Mouse (Mus musculus): ENCODE measurements around the gene Cyp17a1. TPM values are rescaled to one million over a fixed set of nuclear protein-coding genes. Genes with fewer than 3 reads are reported as not detected.

Cyp17a1 gene
- polyA plus RNA-seq, 1 experiment: 0.26 TPM

GRCm38 (mm10) chr19:46644793-46645602, 28.0 kb downstream of the Cyp17a1 start:
- Histone ChIP-seq H3K27me3 (ENCODE audit: control insufficient read depth, insufficient read depth, low read length) (no peaks in the 10 kb centered on the region), H3K4me1 (replicated peaks; ENCODE audit: control insufficient read depth, insufficient read depth, low read length) (peaks cover 53% of the 10 kb centered on the region), H3K36me3 (ENCODE audit: control insufficient read depth, insufficient read depth, low read length) (peaks cover 12% of the 10 kb centered on the region), H3K27ac (ENCODE audit: control insufficient read depth, insufficient read depth, low read length) (peak overlapping the region; percentile 26; the same call in 1 of the 2 replicates), H3K4me3 (ENCODE audit: control insufficient read depth, insufficient read depth, low read length) (no peak overlapping the region)
- TF ChIP-seq CTCF (IDR thresholded peaks at IDR 0.05; ENCODE audit: borderline replicate concordance, control insufficient read depth, extremely low read depth, insufficient read depth, low read length, poor library complexity): no peak
- no peak for TF ChIP-seq POLR2A (IDR thresholded peaks at IDR 0.05; ENCODE audit: control insufficient read depth, extremely low read depth, insufficient read depth, low read length, poor library complexity)
- 88% methylated on average over 12 of the region's 12 CpGs for WGBS
- no peak for DNase-seq

DNA sequence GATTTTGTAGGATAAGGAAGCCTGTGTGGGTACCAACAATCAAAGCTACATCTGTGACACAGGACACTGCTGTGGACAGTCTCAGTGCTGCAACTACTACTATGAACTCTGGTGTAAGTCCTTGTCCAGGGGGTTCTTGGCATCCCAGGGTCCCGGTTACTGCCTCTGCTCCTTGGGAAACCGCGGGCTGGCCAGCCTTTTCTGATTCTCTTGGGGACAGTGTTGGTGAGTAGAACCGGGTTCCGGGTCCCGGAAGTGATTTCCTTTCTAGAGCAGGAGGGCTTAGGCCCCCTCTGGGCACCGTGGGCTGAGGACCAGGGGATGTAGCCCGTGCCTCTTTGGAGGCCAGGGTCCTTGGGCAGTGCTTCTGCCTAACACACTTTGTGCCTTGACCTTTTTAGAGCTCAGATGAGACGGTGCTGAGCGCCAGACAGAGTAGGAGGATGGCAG, 28.6 kb downstream of the Cyp17a1 start:
- no peaks in the 10 kb centered on the region for H3K27me3 ChIP-seq (ENCODE audit: control insufficient read depth, insufficient read depth, low read length)
- no peak overlapping the region for H3K4me3 ChIP-seq (ENCODE audit: control insufficient read depth, insufficient read depth, low read length)
- TF ChIP-seq POLR2A (IDR thresholded peaks at IDR 0.05; ENCODE audit: control insufficient read depth, extremely low read depth, insufficient read depth, low read length, poor library complexity) (no peak), CTCF (IDR thresholded peaks at IDR 0.05; ENCODE audit: borderline replicate concordance, control insufficient read depth, extremely low read depth, insufficient read depth, low read length, poor library complexity) (no peak)
- peaks cover 12% of the 10 kb centered on the region for H3K36me3 ChIP-seq (ENCODE audit: control insufficient read depth, insufficient read depth, low read length)
- no peak overlapping the region for H3K27ac ChIP-seq (ENCODE audit: control insufficient read depth, insufficient read depth, low read length)
- no peak for DNase-seq
- peaks cover 54% of the 10 kb centered on the region for H3K4me1 ChIP-seq (replicated peaks; ENCODE audit: control insufficient read depth, insufficient read depth, low read length)
- WGBS: 92% methylated on average over 10 of the region's 10 CpGs

DNA sequence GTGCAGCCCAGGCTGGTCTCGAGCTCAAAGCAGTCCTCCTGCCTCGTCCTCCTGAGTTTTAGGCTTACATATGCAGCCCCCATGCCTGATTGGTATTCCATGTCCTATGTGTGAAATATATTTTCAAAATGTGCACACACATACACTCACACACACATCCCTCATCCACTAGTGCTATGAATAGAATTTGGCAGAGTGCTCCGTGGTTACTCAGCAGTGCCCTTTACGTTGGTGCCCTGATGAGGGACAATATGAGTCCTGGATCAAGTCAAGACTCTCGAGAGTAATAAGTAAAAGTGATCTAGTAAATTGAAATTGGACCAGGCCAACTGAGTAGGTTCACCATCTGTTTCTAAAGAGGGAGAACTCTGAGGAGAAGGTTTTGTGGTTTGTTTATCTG, 29.7 kb downstream of the Cyp17a1 start:
- H3K4me1 ChIP-seq (replicated peaks; ENCODE audit: control insufficient read depth, insufficient read depth, low read length): peaks cover 53% of the 10 kb centered on the region
- no peak overlapping the region for H3K4me3 ChIP-seq (ENCODE audit: control insufficient read depth, insufficient read depth, low read length)
- H3K36me3 ChIP-seq (ENCODE audit: control insufficient read depth, insufficient read depth, low read length): peaks cover 12% of the 10 kb centered on the region
- no peak overlapping the region for H3K27ac ChIP-seq (ENCODE audit: control insufficient read depth, insufficient read depth, low read length)
- TF ChIP-seq POLR2A (IDR thresholded peaks at IDR 0.05; ENCODE audit: control insufficient read depth, extremely low read depth, insufficient read depth, low read length, poor library complexity): no peak
- TF ChIP-seq CTCF (IDR thresholded peaks at IDR 0.05; ENCODE audit: borderline replicate concordance, control insufficient read depth, extremely low read depth, insufficient read depth, low read length, poor library complexity): no peak
- no peak for DNase-seq
- H3K27me3 ChIP-seq (ENCODE audit: control insufficient read depth, insufficient read depth, low read length): no peaks in the 10 kb centered on the region
- 90% methylated on average over 5 of the region's 5 CpGs for WGBS

GRCm38 (mm10) chr19:46642136-46642753, 30.7 kb downstream of the Cyp17a1 start:
- DNase-seq: no peak
- Histone ChIP-seq H3K36me3 (ENCODE audit: control insufficient read depth, insufficient read depth, low read length) (peaks cover 15% of the 10 kb centered on the region), H3K27ac (ENCODE audit: control insufficient read depth, insufficient read depth, low read length) (no peak overlapping the region; the same call in 1 of the 2 replicates), H3K4me1 (replicated peaks; ENCODE audit: control insufficient read depth, insufficient read depth, low read length) (peaks cover 47% of the 10 kb centered on the region), H3K27me3 (ENCODE audit: control insufficient read depth, insufficient read depth, low read length) (no peaks in the 10 kb centered on the region), H3K4me3 (ENCODE audit: control insufficient read depth, insufficient read depth, low read length) (no peak overlapping the region)
- TF ChIP-seq POLR2A (IDR thresholded peaks at IDR 0.05; ENCODE audit: control insufficient read depth, extremely low read depth, insufficient read depth, low read length, poor library complexity) (no peak), CTCF (IDR thresholded peaks at IDR 0.05; ENCODE audit: borderline replicate concordance, control insufficient read depth, extremely low read depth, insufficient read depth, low read length, poor library complexity) (no peak)
- WGBS: 93% methylated on average over 22 of the region's 22 CpGs

DNA sequence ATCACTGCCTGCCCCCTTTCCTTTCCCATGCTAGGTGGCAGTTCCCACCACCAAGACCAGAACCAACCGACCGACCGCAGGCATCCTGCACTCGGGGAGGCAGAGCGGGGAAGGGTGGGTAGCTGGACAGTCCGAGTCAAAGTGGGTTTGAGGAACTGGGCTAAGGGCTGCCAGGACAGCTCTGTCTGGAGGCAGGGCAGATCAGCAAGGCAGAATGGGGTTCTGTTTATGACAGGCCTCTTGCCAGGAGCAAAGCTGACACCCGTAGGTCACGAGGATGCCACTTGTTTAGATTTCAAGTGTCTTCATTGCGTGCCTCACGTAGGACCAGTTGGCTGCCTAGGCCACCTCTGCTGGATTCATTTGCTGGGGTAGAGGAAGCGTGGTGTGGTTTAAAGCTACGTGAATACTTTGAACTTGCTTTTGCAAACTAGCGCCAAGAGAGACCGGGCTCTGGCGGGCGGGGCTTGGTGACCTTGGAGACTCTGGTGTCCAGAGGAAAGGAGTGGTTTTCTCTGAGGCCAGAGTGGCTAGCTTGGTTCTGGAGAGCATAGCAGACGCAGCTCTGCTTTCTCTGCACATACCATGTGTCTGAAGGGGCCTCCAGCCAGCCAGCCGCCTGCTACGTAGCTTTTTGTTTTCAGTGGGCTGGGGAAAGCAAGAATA, 31.4 kb downstream of the Cyp17a1 start:
- WGBS: 44% methylated on average over 19 of the region's 19 CpGs
- Histone ChIP-seq H3K27ac (ENCODE audit: control insufficient read depth, insufficient read depth, low read length) (no peak overlapping the region; the same call in 1 of the 2 replicates), H3K36me3 (ENCODE audit: control insufficient read depth, insufficient read depth, low read length) (peaks cover 15% of the 10 kb centered on the region), H3K27me3 (ENCODE audit: control insufficient read depth, insufficient read depth, low read length) (no peaks in the 10 kb centered on the region), H3K4me3 (ENCODE audit: control insufficient read depth, insufficient read depth, low read length) (no peak overlapping the region), H3K4me1 (replicated peaks; ENCODE audit: control insufficient read depth, insufficient read depth, low read length) (peaks cover 45% of the 10 kb centered on the region)
- no peak for TF ChIP-seq CTCF (IDR thresholded peaks at IDR 0.05; ENCODE audit: borderline replicate concordance, control insufficient read depth, extremely low read depth, insufficient read depth, low read length, poor library complexity)
- no peak for TF ChIP-seq POLR2A (IDR thresholded peaks at IDR 0.05; ENCODE audit: control insufficient read depth, extremely low read depth, insufficient read depth, low read length, poor library complexity)
- no peak for DNase-seq

DNA sequence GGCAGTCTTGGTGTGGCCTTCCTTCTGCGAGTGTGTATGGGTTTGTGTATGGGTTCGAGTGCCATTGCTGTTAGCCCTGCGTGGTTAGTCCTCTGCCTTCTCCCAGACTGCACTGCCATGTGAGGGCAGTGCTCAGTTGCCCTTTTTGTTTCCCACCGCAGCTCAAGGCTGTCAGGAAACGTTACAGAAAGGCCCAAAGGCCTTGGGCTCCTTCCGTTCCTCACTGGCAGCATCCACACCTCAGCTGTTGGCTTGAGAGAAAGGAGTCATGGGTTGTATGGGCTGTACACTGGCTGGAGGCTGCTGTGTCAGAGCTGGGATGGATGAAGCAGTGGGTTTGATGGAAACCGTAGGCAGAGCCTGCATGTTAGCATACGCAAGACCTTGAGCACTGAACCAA, 32.2 kb downstream of the Cyp17a1 start:
- peaks cover 15% of the 10 kb centered on the region for H3K36me3 ChIP-seq (ENCODE audit: control insufficient read depth, insufficient read depth, low read length)
- H3K27me3 ChIP-seq (ENCODE audit: control insufficient read depth, insufficient read depth, low read length): no peaks in the 10 kb centered on the region
- 89% methylated on average over 8 of the region's 8 CpGs for WGBS
- no peak for DNase-seq
- TF ChIP-seq CTCF (IDR thresholded peaks at IDR 0.05; ENCODE audit: borderline replicate concordance, control insufficient read depth, extremely low read depth, insufficient read depth, low read length, poor library complexity): no peak
- TF ChIP-seq POLR2A (IDR thresholded peaks at IDR 0.05; ENCODE audit: control insufficient read depth, extremely low read depth, insufficient read depth, low read length, poor library complexity): no peak
- no peak overlapping the region for H3K27ac ChIP-seq (ENCODE audit: control insufficient read depth, insufficient read depth, low read length)
- H3K4me1 ChIP-seq (replicated peaks; ENCODE audit: control insufficient read depth, insufficient read depth, low read length): peaks cover 38% of the 10 kb centered on the region
- H3K4me3 ChIP-seq (ENCODE audit: control insufficient read depth, insufficient read depth, low read length): no peak overlapping the region
